Mouse (Mus musculus): ENCODE results near the gene Gng12. TPM values are rescaled to one million over a fixed set of nuclear protein-coding genes. Genes with fewer than 3 reads are reported as not detected.

Gng12 gene
- polyA plus RNA-seq, 2 experiments: 11.6 to 32.5 TPM

DNA sequence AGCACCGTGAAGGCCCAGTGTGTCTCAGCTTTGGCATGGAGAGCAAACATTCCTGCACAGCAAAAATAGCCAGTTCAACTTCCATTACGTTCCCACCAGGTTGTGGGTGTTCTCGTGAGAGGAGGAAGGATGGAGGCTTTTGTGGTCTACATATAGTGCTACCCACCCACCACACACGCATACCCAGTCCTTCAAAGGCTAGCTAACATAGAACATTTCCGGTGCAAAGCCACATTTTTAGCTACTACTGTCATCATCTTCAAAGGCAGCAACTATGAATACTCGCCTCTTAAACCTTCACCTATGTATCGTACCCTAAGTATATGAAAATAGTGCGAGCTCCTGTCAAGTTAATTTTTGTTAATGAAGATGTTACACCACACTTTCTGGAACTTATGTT, 76.1 kb downstream of the Gng12 start:
- Histone ChIP-seq H3K27ac (no peak overlapping the region), H3K4me2 (ENCODE audit: low read depth) (no peak overlapping the region), H3K4me1 (replicated peaks; ENCODE audit: control insufficient read depth in 2 of 2, insufficient read depth in 2 of 2, low read length in 1 of 2) (peaks cover 5 to 16% of the 10 kb centered on the region in 2 experiments), H3K27me3 (ENCODE audit: control insufficient read depth, insufficient read depth, low read length) (no peaks in the 10 kb centered on the region), H3K36me3 (replicated peaks; ENCODE audit: control insufficient read depth, insufficient read depth, low read depth) (no peaks in the 10 kb centered on the region), H3K4me3 (ENCODE audit: insufficient read depth in 1 of 2, low read depth in 2 of 2, low read length in 2 of 2) (no peak overlapping the region), H3K9ac (replicated peaks) (no peak overlapping the region), H3K9me3 (ENCODE audit: control insufficient read depth, low read length) (no peaks in the 10 kb centered on the region)
- DNase-seq (ENCODE audit: low read depth in 3 of 3, low spot score in 3 of 3) (no peak), ATAC-seq (ENCODE audit: insufficient read depth) (no peak)
- TF ChIP-seq EP300 (IDR thresholded peaks at IDR 0.05; ENCODE audit: low read depth): no peak
- TF ChIP-seq CTCF (IDR thresholded peaks at IDR 0.05; ENCODE audit: low read depth): no peak
- WGBS (ENCODE audit: insufficient replicate concordance): 37% methylated on average over 8 of the region's 8 CpGs

GRCm38 (mm10) chr6:66973180-66973579, 77.0 kb downstream of the Gng12 start:
- H3K4me1 ChIP-seq (replicated peaks; ENCODE audit: control insufficient read depth in 2 of 2, insufficient read depth in 2 of 2, low read length in 1 of 2): peaks cover 5 to 13% of the 10 kb centered on the region in 2 experiments
- H3K9me3 ChIP-seq (ENCODE audit: control insufficient read depth, low read length): no peaks in the 10 kb centered on the region
- no peak overlapping the region for H3K4me2 ChIP-seq (ENCODE audit: low read depth)
- 5% methylated on average over 3 of the region's 3 CpGs for WGBS (ENCODE audit: insufficient replicate concordance)
- no peak overlapping the region for H3K27ac ChIP-seq
- no peak overlapping the region for H3K4me3 ChIP-seq (ENCODE audit: insufficient read depth in 1 of 2, low read depth in 2 of 2, low read length in 2 of 2)
- no peaks in the 10 kb centered on the region for H3K27me3 ChIP-seq (ENCODE audit: control insufficient read depth, insufficient read depth, low read length)
- ATAC-seq (ENCODE audit: insufficient read depth) (no peak), DNase-seq (ENCODE audit: low read depth in 3 of 3, low spot score in 3 of 3) (no peak)
- no peak overlapping the region for H3K9ac ChIP-seq (replicated peaks)
- no peaks in the 10 kb centered on the region for H3K36me3 ChIP-seq (replicated peaks; ENCODE audit: control insufficient read depth, insufficient read depth, low read depth)
- TF ChIP-seq CTCF (IDR thresholded peaks at IDR 0.05; ENCODE audit: low read depth) (no peak), EP300 (IDR thresholded peaks at IDR 0.05; ENCODE audit: low read depth) (no peak)

DNA sequence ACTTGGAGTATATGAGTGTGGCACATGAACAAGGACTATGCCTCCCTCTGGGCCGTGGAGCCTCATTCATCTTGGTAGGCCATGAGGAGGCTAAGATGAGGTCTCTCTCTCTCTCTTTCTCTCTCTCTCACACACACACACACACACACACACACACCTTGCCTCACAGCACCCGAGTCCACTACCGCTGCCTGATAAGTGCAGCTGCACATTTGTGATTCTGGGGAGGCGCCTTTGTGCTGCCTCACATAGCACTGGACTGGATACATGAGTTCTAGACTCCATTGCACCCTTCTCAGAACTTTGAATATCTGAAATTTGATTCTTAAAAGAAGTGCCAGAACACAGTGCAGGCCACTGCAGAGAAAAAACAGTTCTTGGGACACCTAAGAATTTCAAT, 79.3 kb downstream of the Gng12 start:
- 32% methylated on average over 4 of the region's 4 CpGs for WGBS (ENCODE audit: insufficient replicate concordance)
- TF ChIP-seq CTCF (IDR thresholded peaks at IDR 0.05; ENCODE audit: low read depth) (no peak), EP300 (IDR thresholded peaks at IDR 0.05; ENCODE audit: low read depth) (peak; percentile 23; the same call in 1 of the 2 replicates)
- Histone ChIP-seq H3K36me3 (replicated peaks; ENCODE audit: control insufficient read depth, insufficient read depth, low read depth) (no peaks in the 10 kb centered on the region), H3K4me1 (replicated peaks; ENCODE audit: control insufficient read depth in 2 of 2, insufficient read depth in 2 of 2, low read length in 1 of 2) (peaks cover 14 to 28% of the 10 kb centered on the region in 2 experiments), H3K9me3 (ENCODE audit: control insufficient read depth, low read length) (no peaks in the 10 kb centered on the region), H3K9ac (replicated peaks) (no peak overlapping the region), H3K27me3 (ENCODE audit: control insufficient read depth, insufficient read depth, low read length) (no peaks in the 10 kb centered on the region), H3K27ac (no peak overlapping the region), H3K4me2 (ENCODE audit: low read depth) (no peak overlapping the region), H3K4me3 (ENCODE audit: insufficient read depth in 1 of 2, low read depth in 2 of 2, low read length in 2 of 2) (no peak overlapping the region)
- DNase-seq (ENCODE audit: low read depth in 3 of 3, low spot score in 3 of 3) (no peak), ATAC-seq (ENCODE audit: insufficient read depth) (peak; percentile 55; the same call in 1 of the 2 replicates)

DNA sequence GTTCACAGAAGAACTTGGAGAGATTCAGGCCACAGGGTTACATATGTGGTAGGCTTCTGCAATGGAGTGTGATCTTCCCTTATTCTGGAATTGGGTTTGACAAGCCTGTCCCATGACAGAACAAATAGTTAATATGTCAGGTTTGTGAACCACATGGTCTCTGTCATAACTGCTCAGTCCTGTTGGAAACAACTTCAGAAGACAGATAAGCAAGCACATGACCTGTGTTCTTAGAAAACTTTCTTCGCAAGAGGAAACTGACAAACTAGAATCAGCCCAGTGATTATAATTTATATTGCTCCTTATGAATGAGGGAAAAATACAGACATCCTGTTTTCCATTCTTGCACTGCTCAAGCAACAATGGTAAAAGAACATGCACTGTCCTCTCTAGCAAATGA, 83.0 kb downstream of the Gng12 start:
- WGBS (ENCODE audit: insufficient replicate concordance): 11% methylated on average over 1 of the region's 1 CpGs
- no peak overlapping the region for H3K4me2 ChIP-seq (ENCODE audit: low read depth)
- H3K36me3 ChIP-seq (replicated peaks; ENCODE audit: control insufficient read depth, insufficient read depth, low read depth): no peaks in the 10 kb centered on the region
- H3K4me1 ChIP-seq (replicated peaks; ENCODE audit: control insufficient read depth in 2 of 2, insufficient read depth in 2 of 2, low read length in 1 of 2): peaks cover 14 to 23% of the 10 kb centered on the region in 2 experiments
- DNase-seq (ENCODE audit: low read depth in 3 of 3, low spot score in 3 of 3) (no peak), ATAC-seq (ENCODE audit: insufficient read depth) (peak; percentile 43; the same call in 1 of the 2 replicates)
- H3K9ac ChIP-seq (replicated peaks): no peak overlapping the region
- TF ChIP-seq EP300 (IDR thresholded peaks at IDR 0.05; ENCODE audit: low read depth) (0 out of 2 replicates have a peak, but pooled peaks have one; percentile 14), CTCF (IDR thresholded peaks at IDR 0.05; ENCODE audit: low read depth) (no peak)
- no peaks in the 10 kb centered on the region for H3K9me3 ChIP-seq (ENCODE audit: control insufficient read depth, low read length)
- no peaks in the 10 kb centered on the region for H3K27me3 ChIP-seq (ENCODE audit: control insufficient read depth, insufficient read depth, low read length)
- no peak overlapping the region for H3K27ac ChIP-seq
- H3K4me3 ChIP-seq (ENCODE audit: insufficient read depth in 1 of 2, low read depth in 2 of 2, low read length in 2 of 2): no peak overlapping the region

- WGBS (ENCODE audit: insufficient replicate concordance): 45% methylated on average over 4 of the region's 4 CpGs
- Histone ChIP-seq H3K9me3 (ENCODE audit: control insufficient read depth, low read length) (no peaks in the 10 kb centered on the region), H3K27me3 (ENCODE audit: control insufficient read depth, insufficient read depth, low read length) (no peaks in the 10 kb centered on the region), H3K36me3 (replicated peaks; ENCODE audit: control insufficient read depth, insufficient read depth, low read depth) (no peaks in the 10 kb centered on the region), H3K9ac (replicated peaks) (no peak overlapping the region), H3K4me3 (ENCODE audit: insufficient read depth in 1 of 2, low read depth in 2 of 2, low read length in 2 of 2) (no peak overlapping the region), H3K4me1 (replicated peaks; ENCODE audit: control insufficient read depth in 2 of 2, insufficient read depth in 2 of 2, low read length in 1 of 2) (peaks cover 14 to 23% of the 10 kb centered on the region in 2 experiments), H3K4me2 (ENCODE audit: low read depth) (no peak overlapping the region), H3K27ac (no peak overlapping the region)
- ATAC-seq (ENCODE audit: insufficient read depth): no peak
- TF ChIP-seq EP300 (IDR thresholded peaks at IDR 0.05; ENCODE audit: low read depth): no peak
- no peak for TF ChIP-seq CTCF (IDR thresholded peaks at IDR 0.05; ENCODE audit: low read depth)
- no peak for DNase-seq (ENCODE audit: low read depth in 3 of 3, low spot score in 3 of 3)
Observed at GRCm38 (mm10) chr6:66980040-66980439, 83.8 kb downstream of the Gng12 start.

All from liver, embryonic 14.5 days (tissue).